Mouse (Mus musculus) kidney, adult 11 months (tissue): Measurements from ENCODE around the gene Letmd1.

Experiments used
- DNase-seq: peaks from one replicate; pipeline ENCODE4 v3.0.0; 2022

Gene Letmd1

GRCm38 (mm10) chr15:100468295-100469188 is at the start of gene Letmd1:
Gene Letmd1 (plus strand): TSS chr15:100469023.
- DNase-seq, result peak; percentile 89

- DNase-seq, result no peak
These were observed 49.5 kb upstream of the Letmd1 start for GRCm38 (mm10) chr15:100419311-100419710.

- DNase-seq, result no peak
These were observed 48.7 kb upstream of the Letmd1 start for GRCm38 (mm10) chr15:100419901-100420745.

- no peak for DNase-seq
These were observed 47.6 kb upstream of the Letmd1 start for GRCm38 (mm10) chr15:100421059-100421757.

GRCm38 (mm10) chr15:100421758-100422197 is 47.0 kb upstream of the Letmd1 start, which contains the start of gene Gm5475:
Gene Gm5475 (plus strand): TSS chr15:100422147.
- peak; percentile 85 for DNase-seq

- DNase-seq, result no peak
These were observed 46.3 kb upstream of the Letmd1 start for GRCm38 (mm10) chr15:100422476-100422875.

- peak; percentile 96 for DNase-seq
These were observed 45.6 kb upstream of the Letmd1 start for GRCm38 (mm10) chr15:100422899-100423860.

GRCm38 (mm10) chr15:100423916-100424315 is 44.9 kb upstream of the Letmd1 start:
- no peak for DNase-seq

- DNase-seq, result peak; percentile 78
These were observed 44.3 kb upstream of the Letmd1 start, which contains the start of gene Slc11a2 for GRCm38 (mm10) chr15:100424396-100425122. Gene Slc11a2 (minus strand): TSS chr15:100425072.

- no peak for DNase-seq
These were observed 40.4 kb upstream of the Letmd1 start for GRCm38 (mm10) chr15:100428296-100428905.

- DNase-seq, result peak; percentile 69
These were observed 38.8 kb upstream of the Letmd1 start for GRCm38 (mm10) chr15:100429959-100430565.

GRCm38 (mm10) chr15:100433234-100433633 is 35.6 kb upstream of the Letmd1 start:
- DNase-seq, result no peak

GRCm38 (mm10) chr15:100436112-100436511 is 32.7 kb upstream of the Letmd1 start:
- DNase-seq, result no peak

GRCm38 (mm10) chr15:100436518-100436917 is 32.3 kb upstream of the Letmd1 start:
- no peak for DNase-seq

GRCm38 (mm10) chr15:100443126-100443922 is 25.5 kb upstream of the Letmd1 start:
- peak; percentile 90 for DNase-seq

GRCm38 (mm10) chr15:100446887-100447286 is 21.9 kb upstream of the Letmd1 start:
- DNase-seq, result no peak

- no peak for DNase-seq
These were observed 20.3 kb upstream of the Letmd1 start for GRCm38 (mm10) chr15:100448572-100448971.

GRCm38 (mm10) chr15:100449495-100449894 is 19.3 kb upstream of the Letmd1 start:
- DNase-seq, result no peak

GRCm38 (mm10) chr15:100451245-100451644 is 17.6 kb upstream of the Letmd1 start:
- no peak for DNase-seq
